Mouse (Mus musculus) embryonic facial prominence, embryonic 14.5 days (tissue): ENCODE measurements around the gene Zfp141. TPM values are rescaled to one million over a fixed set of nuclear protein-coding genes. Genes with fewer than 3 reads are reported as not detected.
A peak's percentile ranks its signal among the peaks of the same experiment; 100 is the strongest.
"Not testable (repeated sequence)": the region's sequence is repeated elsewhere in the genome, so short reads cannot be mapped to it uniquely, and the experiment has no call there.

Experiments
- ATAC-seq: fragments of 200-750 bp; cut with Nextera tagmentation; 2 replicates; pipeline ENCODE4 v1.8.0; 2017; ENCODE audit warnings: low read depth, moderate number of reproducible peaks, moderate TSS enrichment
- DNase-seq: peaks from one replicate; pipeline ENCODE4 v3.0.0-alpha.2; 2015; ENCODE audit warnings: low spot score
- H3K27ac ChIP-seq: fragments of 300-500 bp; sonication (generic); replicated peaks from 2 replicates; pipeline ENCODE4 v1.5.1; 2014; ENCODE audit warnings: low read depth, mild to moderate bottlenecking, low read length, moderate library complexity
- H3K27me3 ChIP-seq: fragments of 300-500 bp; sonication (generic); replicated peaks from 2 replicates; pipeline ENCODE4 v1.6.1; 2014; ENCODE audit warnings: low read length; ENCODE audit not compliant: control insufficient read depth, insufficient read depth
- H3K36me3 ChIP-seq: fragments of 300-500 bp; sonication (generic); 2 replicates; pipeline ENCODE4 v1.6.1; 2014; ENCODE audit warnings: low read length, mixed read lengths; ENCODE audit not compliant: control insufficient read depth, insufficient read depth
- H3K4me1 ChIP-seq: fragments of 300-500 bp; sonication (generic); 2 replicates; pipeline ENCODE4 v1.6.1; 2014; ENCODE audit warnings: antibody characterized with exemption, low read length; ENCODE audit not compliant: control insufficient read depth, insufficient read depth
- H3K4me2 ChIP-seq: fragments of 300-500 bp; sonication (generic); 2 replicates; pipeline ENCODE4 v1.6.1; 2014; ENCODE audit warnings: low read depth, mild to moderate bottlenecking, low read length, moderate library complexity, mixed read lengths
- H3K4me3 ChIP-seq: fragments of 300-500 bp; sonication (generic); 2 replicates; pipeline ENCODE4 v1.5.1; 2014; ENCODE audit warnings: low read depth, mild to moderate bottlenecking, low read length
- H3K9ac ChIP-seq: fragments of 300-500 bp; sonication (generic); 2 replicates; pipeline ENCODE4 v1.6.1; 2014; ENCODE audit warnings: low read depth, mild to moderate bottlenecking, low read length, moderate library complexity, mixed read lengths
- H3K9me3 ChIP-seq: fragments of 300-500 bp; sonication (generic); 2 replicates; pipeline ENCODE4 v1.6.1; 2016; ENCODE audit warnings: low read length; ENCODE audit not compliant: control insufficient read depth
- WGBS: fragments of 180-500 bp; shearing (Covaris S2); extraction: QIAGEN DNeasy Blood & Tissue Kit; methylation state at CpG from one replicate; pipeline ENCODE4 v1.1.7; 2014; 5-methylcytosine and 5-hydroxymethylcytosine counted together
- polyA plus RNA-seq: library from polyadenylated mRNA; unstranded; fragments of >200 nt; fragmentation: Nextera tagmentation; extraction: Ambion mirVana; gene quantifications from 2 replicates; pipeline ENCODE4 v1.2.1, GENCODE M21; 2014

The Zfp141 gene
- 7.6 and 8.1 TPM in 2 replicates for polyA plus RNA-seq

GRCm38 (mm10) chr7:42505588-42505987 lies at the start of gene Zfp141:
Gene Zfp141 (minus strand): TSS chr7:42505740.
- not testable (repeated sequence) for H3K36me3 ChIP-seq, H3K27ac ChIP-seq, H3K4me1 ChIP-seq, H3K9me3 ChIP-seq, H3K27me3 ChIP-seq
- Histone ChIP-seq H3K9ac (peak within 1 kb of the TSS; percentile 75), H3K4me3 (peak within 1 kb of the TSS; percentile 66), H3K4me2 (peak within 1 kb of the TSS; percentile 55)
- peak; percentile 95 for DNase-seq
- 2% methylated on average over 18 of the region's 18 CpGs for WGBS
- ATAC-seq: peak; percentile 97

- ATAC-seq: no peak
Measured at GRCm38 (mm10) chr7:42551766-42552165, 46.2 kb upstream of the Zfp141 start.

GRCm38 (mm10) chr7:42505186-42505585 lies 354 bp downstream of the Zfp141 start:
- Histone ChIP-seq H3K9ac (peak overlapping the region; percentile 75), H3K9me3 (peaks cover 4% of the 10 kb centered on the region; the same call in 1 of the 2 replicates), H3K36me3 (peaks cover 12% of the 10 kb centered on the region; the same call in 1 of the 2 replicates), H3K4me3 (peak overlapping the region; percentile 66), H3K4me2 (peak overlapping the region; percentile 55), H3K4me1 (no peaks in the 10 kb centered on the region), H3K27ac (no peak overlapping the region; the same call in 1 of the 2 replicates), H3K27me3 (no peaks in the 10 kb centered on the region)
- peak; percentile 26 for DNase-seq
- WGBS: 1% methylated on average over 20 of the region's 20 CpGs
- peak; percentile 66 for ATAC-seq

More at GRCm38 (mm10) chr7:42551766-42552165, 46.2 kb upstream of the Zfp141 start:
- H3K4me1 ChIP-seq: no peaks in the 10 kb centered on the region
- no peaks in the 10 kb centered on the region for H3K36me3 ChIP-seq
- H3K9ac ChIP-seq: no peak overlapping the region
- H3K4me3 ChIP-seq: no peak overlapping the region
- no peak overlapping the region for H3K4me2 ChIP-seq
- no peak for DNase-seq
- WGBS: 79% methylated on average over 3 of the region's 3 CpGs
- no peaks in the 10 kb centered on the region for H3K27me3 ChIP-seq
- H3K9me3 ChIP-seq: peaks cover 13% of the 10 kb centered on the region; the same call in 1 of the 2 replicates
- no peak overlapping the region for H3K27ac ChIP-seq

GRCm38 (mm10) chr7:42498248-42498647 lies 7.3 kb downstream of the Zfp141 start:
- H3K27ac ChIP-seq: no peak overlapping the region
- ATAC-seq (no peak), DNase-seq (no peak)
- no peak overlapping the region for H3K9ac ChIP-seq
- WGBS: 97% methylated on average over 5 of the region's 5 CpGs
- H3K9me3 ChIP-seq: peaks cover 15% of the 10 kb centered on the region; the same call in 1 of the 2 replicates
- no peaks in the 10 kb centered on the region for H3K4me1 ChIP-seq
- peaks cover 38% of the 10 kb centered on the region; the same call in 1 of the 2 replicates for H3K36me3 ChIP-seq
- H3K27me3 ChIP-seq: no peaks in the 10 kb centered on the region
- no peak overlapping the region for H3K4me2 ChIP-seq
- H3K4me3 ChIP-seq: no peak overlapping the region

- Histone ChIP-seq H3K27ac (no peak overlapping the region), H3K4me3 (no peak overlapping the region), H3K4me2 (no peak overlapping the region), H3K9ac (no peak overlapping the region), H3K4me1 (no peaks in the 10 kb centered on the region), H3K27me3 (no peaks in the 10 kb centered on the region), H3K36me3 (peaks cover 39% of the 10 kb centered on the region; the same call in 1 of the 2 replicates), H3K9me3 (peaks cover 19% of the 10 kb centered on the region; the same call in 1 of the 2 replicates)
- no peak for ATAC-seq
- WGBS: 96% methylated on average over 9 of the region's 9 CpGs
- no peak for DNase-seq
Measured at GRCm38 (mm10) chr7:42497356-42497755, 8.2 kb downstream of the Zfp141 start.

GRCm38 (mm10) chr7:42496202-42496601 lies 9.3 kb downstream of the Zfp141 start:
- DNase-seq: no peak
- no peak overlapping the region for H3K4me3 ChIP-seq
- no peaks in the 10 kb centered on the region for H3K4me1 ChIP-seq
- no peak for ATAC-seq
- no peak overlapping the region for H3K4me2 ChIP-seq
- H3K9ac ChIP-seq: no peak overlapping the region
- 90% methylated on average over 1 of the region's 1 CpGs for WGBS
- H3K27ac ChIP-seq: no peak overlapping the region
- peaks cover 19% of the 10 kb centered on the region; the same call in 1 of the 2 replicates for H3K9me3 ChIP-seq
- peaks cover 36% of the 10 kb centered on the region; the same call in 1 of the 2 replicates for H3K36me3 ChIP-seq
- no peaks in the 10 kb centered on the region for H3K27me3 ChIP-seq

- WGBS: 90% methylated on average over 5 of the region's 5 CpGs
Measured at GRCm38 (mm10) chr7:42490859-42491258, 14.7 kb downstream of the Zfp141 start.

GRCm38 (mm10) chr7:42490358-42490757 lies 15.2 kb downstream of the Zfp141 start:
- peaks cover 10% of the 10 kb centered on the region; the same call in 1 of the 2 replicates for H3K9me3 ChIP-seq
- H3K4me1 ChIP-seq: no peaks in the 10 kb centered on the region
- H3K4me3 ChIP-seq: no peak overlapping the region
- no peak overlapping the region for H3K9ac ChIP-seq
- WGBS: 91% methylated on average over 4 of the region's 4 CpGs
- peaks cover 42% of the 10 kb centered on the region for H3K36me3 ChIP-seq
- no peak for DNase-seq
- H3K27ac ChIP-seq: no peak overlapping the region
- no peaks in the 10 kb centered on the region for H3K27me3 ChIP-seq
- no peak overlapping the region for H3K4me2 ChIP-seq
- no peak for ATAC-seq

More at GRCm38 (mm10) chr7:42490859-42491258, 14.7 kb downstream of the Zfp141 start:
- H3K4me2 ChIP-seq: no peak overlapping the region
- no peak overlapping the region for H3K27ac ChIP-seq
- DNase-seq (no peak), ATAC-seq (no peak)
- H3K27me3 ChIP-seq: no peaks in the 10 kb centered on the region
- H3K4me3 ChIP-seq: no peak overlapping the region
- peaks cover 38% of the 10 kb centered on the region for H3K36me3 ChIP-seq
- H3K4me1 ChIP-seq: no peaks in the 10 kb centered on the region
- no peak overlapping the region for H3K9ac ChIP-seq
- peaks cover 14% of the 10 kb centered on the region; the same call in 1 of the 2 replicates for H3K9me3 ChIP-seq

- no peak for ATAC-seq
- no peak overlapping the region for H3K27ac ChIP-seq
- H3K36me3 ChIP-seq: no peaks in the 10 kb centered on the region
- 0 out of 2 replicates have a peak, but pooled peaks cover 11% of the 10 kb centered on the region for H3K9me3 ChIP-seq
- no peak for DNase-seq
- no peaks in the 10 kb centered on the region for H3K27me3 ChIP-seq
- no peaks in the 10 kb centered on the region for H3K4me1 ChIP-seq
- no peak overlapping the region for H3K9ac ChIP-seq
- H3K4me2 ChIP-seq: no peak overlapping the region
- H3K4me3 ChIP-seq: no peak overlapping the region
- 62% methylated on average over 4 of the region's 4 CpGs for WGBS
Measured at GRCm38 (mm10) chr7:42454640-42455039, 50.9 kb downstream of the Zfp141 start.
